ENCODE assay signal across 8 mouse cellular contexts in genomic region chr3:88458778-88459219, GRCm38 (mm10). TPM values are rescaled to one million over a fixed set of nuclear protein-coding genes. Genes with fewer than 3 reads are reported as not detected.
DNase-seq lines count a peak whose midpoint lies in the region; ATAC-seq and TF ChIP-seq lines count a peak whose summit lies in the region.

No protein-coding gene starts in this region.

- 3% methylated on average over 14 of the region's 14 CpGs for WGBS in kidney, postnatal 0 days
- 1% methylated on average over 14 of the region's 14 CpGs for WGBS in hindbrain, postnatal 0 days
- WGBS in neural tube, embryonic 12.5 days: 1% methylated on average over 14 of the region's 14 CpGs

- no peaks in the 10 kb centered on the region for H3K36me3 ChIP-seq in kidney, postnatal 0 days (ENCODE audit: insufficient read depth, low read length)
- H3K36me3 ChIP-seq in hindbrain, postnatal 0 days (ENCODE audit: insufficient read depth, low read length): no peaks in the 10 kb centered on the region
- H3K36me3 ChIP-seq in neural tube, embryonic 12.5 days: no peaks in the 10 kb centered on the region

- no peak overlapping the region for H3K27ac ChIP-seq in kidney, postnatal 0 days
- peak overlapping the region; percentile 62; the same call in 1 of the 2 replicates for H3K27ac ChIP-seq in hindbrain, postnatal 0 days
- no peak overlapping the region; the same call in 1 of the 2 replicates for H3K27ac ChIP-seq in neural tube, embryonic 12.5 days

- no peak for DNase-seq in kidney, postnatal 0 days (ENCODE audit: low spot score)
- no peak for DNase-seq in kidney, adult 9 months
- peak; percentile 50 for DNase-seq in embryo, embryonic 11 days
- DNase-seq in hindbrain, postnatal 0 days (ENCODE audit: low spot score): peak; percentile 66
- DNase-seq in thymus, postnatal 25 days: no peak
- no peak for DNase-seq in lung, adult 18-20 months
- DNase-seq in kidney, postnatal 14 days: no peak

- no peak for TF ChIP-seq CTCF in kidney, postnatal 0 days (IDR thresholded peaks at IDR 0.05; ENCODE audit: low read depth)
- peak; percentile 45 for TF ChIP-seq CTCF in hindbrain, postnatal 0 days (IDR thresholded peaks at IDR 0.05; ENCODE audit: low read depth)

- H3K9me3 ChIP-seq in kidney, postnatal 0 days (replicated peaks; ENCODE audit: low read length): no peaks in the 10 kb centered on the region
- no peaks in the 10 kb centered on the region for H3K9me3 ChIP-seq in hindbrain, postnatal 0 days (ENCODE audit: low read length)
- H3K9me3 ChIP-seq in neural tube, embryonic 12.5 days: no peaks in the 10 kb centered on the region

- H3K4me1 ChIP-seq in kidney, postnatal 0 days (replicated peaks; ENCODE audit: insufficient read depth, low read length): peaks cover 15% of the 10 kb centered on the region
- H3K4me1 ChIP-seq in hindbrain, postnatal 0 days (ENCODE audit: insufficient read depth, low read length): peaks cover 13% of the 10 kb centered on the region
- H3K4me1 ChIP-seq in neural tube, embryonic 12.5 days: peaks cover 21% of the 10 kb centered on the region

- H3K9ac ChIP-seq in kidney, postnatal 0 days (ENCODE audit: low read depth, low read length): no peak overlapping the region
- H3K9ac ChIP-seq in hindbrain, postnatal 0 days (replicated peaks; ENCODE audit: low read length): peak overlapping the region; percentile 58
- peak overlapping the region; percentile 49; the same call in 1 of the 2 replicates for H3K9ac ChIP-seq in neural tube, embryonic 12.5 days

- no peak overlapping the region for H3K4me2 ChIP-seq in kidney, postnatal 0 days (ENCODE audit: low read length)
- H3K4me2 ChIP-seq in hindbrain, postnatal 0 days (ENCODE audit: low read depth, low read length): peak overlapping the region; percentile 66
- peak overlapping the region; percentile 59 for H3K4me2 ChIP-seq in neural tube, embryonic 12.5 days (replicated peaks)

- ATAC-seq in kidney, postnatal 0 days (replicated peaks; ENCODE audit: low FRiP score, low read depth): 0 out of 2 replicates have a peak, but pooled peaks have one; percentile 8
- ATAC-seq in hindbrain, postnatal 0 days: peak; percentile 74
- peak; percentile 71 for ATAC-seq in neural tube, embryonic 12.5 days (ENCODE audit: low FRiP score, low read depth)

- no peaks in the 10 kb centered on the region for H3K27me3 ChIP-seq in kidney, postnatal 0 days (ENCODE audit: insufficient read depth, low read length)
- H3K27me3 ChIP-seq in hindbrain, postnatal 0 days (ENCODE audit: insufficient read depth, low read length): no peaks in the 10 kb centered on the region
- peaks cover 8% of the 10 kb centered on the region; the same call in 1 of the 2 replicates for H3K27me3 ChIP-seq in neural tube, embryonic 12.5 days (replicated peaks)

- no peak overlapping the region for H3K4me3 ChIP-seq in kidney, postnatal 0 days (replicated peaks; ENCODE audit: low read depth, low read length)
- H3K4me3 ChIP-seq in hindbrain, postnatal 0 days (ENCODE audit: low read length): peak overlapping the region; percentile 40
- H3K4me3 ChIP-seq in neural tube, embryonic 12.5 days: peak overlapping the region; percentile 37

RNA-seq across cellular contexts. Expression of gene Sema4a, which starts 2.2 kb away (rescaled TPM):
- 32.6 and 33.3 TPM in 2 replicates for polyA plus RNA-seq in kidney, postnatal 0 days (2015; fragmentation: Nextera tagmentation; extraction: Ambion mirVana)
- 39.4 and 45.2 TPM in 2 replicates for total RNA-seq in hindbrain, postnatal 0 days (2014; rRNA removed)
- polyA plus RNA-seq in hindbrain, postnatal 0 days (2015; fragmentation: Nextera tagmentation; extraction: Ambion mirVana): 25.4 and 26.5 TPM in 2 replicates
- 13.6 and 15.3 TPM in 2 replicates for polyA plus RNA-seq in neural tube, embryonic 12.5 days (2016; fragmentation: Nextera tagmentation; extraction: Ambion mirVana)

RNA-seq across cellular contexts. Expression of gene Slc25a44, which starts 33.9 kb away (rescaled TPM):
- 17.1 and 17.7 TPM in 2 replicates for polyA plus RNA-seq in kidney, postnatal 0 days (2015; fragmentation: Nextera tagmentation; extraction: Ambion mirVana)
- total RNA-seq in hindbrain, postnatal 0 days (2014; rRNA removed): 68.3 and 68.6 TPM in 2 replicates
- polyA plus RNA-seq in hindbrain, postnatal 0 days (2015; fragmentation: Nextera tagmentation; extraction: Ambion mirVana): 31.9 and 34.1 TPM in 2 replicates
- polyA plus RNA-seq in neural tube, embryonic 12.5 days (2016; fragmentation: Nextera tagmentation; extraction: Ambion mirVana): 24.1 and 28.0 TPM in 2 replicates

RNA-seq across cellular contexts. Expression of gene Pmf1, which starts 48.7 kb away (rescaled TPM):
- 97.5 and 107 TPM in 2 replicates for polyA plus RNA-seq in kidney, postnatal 0 days (2015; fragmentation: Nextera tagmentation; extraction: Ambion mirVana)
- 39.4 and 60.4 TPM in 2 replicates for total RNA-seq in hindbrain, postnatal 0 days (2014; rRNA removed)
- 47.2 and 48.4 TPM in 2 replicates for polyA plus RNA-seq in hindbrain, postnatal 0 days (2015; fragmentation: Nextera tagmentation; extraction: Ambion mirVana)
- polyA plus RNA-seq in neural tube, embryonic 12.5 days (2016; fragmentation: Nextera tagmentation; extraction: Ambion mirVana): 75.9 and 79.7 TPM in 2 replicates

RNA-seq across cellular contexts. Expression of gene Lmna, which starts 51.0 kb away (rescaled TPM):
- 99.3 and 108 TPM in 2 replicates for polyA plus RNA-seq in kidney, postnatal 0 days (2015; fragmentation: Nextera tagmentation; extraction: Ambion mirVana)
- 59.7 and 60.8 TPM in 2 replicates for total RNA-seq in hindbrain, postnatal 0 days (2014; rRNA removed)
- polyA plus RNA-seq in hindbrain, postnatal 0 days (2015; fragmentation: Nextera tagmentation; extraction: Ambion mirVana): 59.1 and 61.1 TPM in 2 replicates
- 27.6 and 27.9 TPM in 2 replicates for polyA plus RNA-seq in neural tube, embryonic 12.5 days (2016; fragmentation: Nextera tagmentation; extraction: Ambion mirVana)

Comparison
In these comparisons a context has a peak if more than half of its experiments do, and no peak if none do; other contexts are left out.
1. ATAC-seq: peak in every context shown above with its lines; median percentile 74 in hindbrain, postnatal 0 days; 71 in neural tube, embryonic 12.5 days; 8 in kidney, postnatal 0 days.
2. DNase-seq: peak in embryo, embryonic 11 days (single experiment) and hindbrain, postnatal 0 days (single experiment); none in kidney, postnatal 0 days (single experiment), kidney, adult 9 months (single experiment), thymus, postnatal 25 days (single experiment), lung, adult 18-20 months (0 of 2) and kidney, postnatal 14 days (single experiment).